Mouse (Mus musculus): ENCODE results near the gene Olfr1079.
"Not testable (repeated sequence)": the region's sequence is repeated elsewhere in the genome, so short reads cannot be mapped to it uniquely, and the experiment has no call there.

Gene Olfr1079

DNA sequence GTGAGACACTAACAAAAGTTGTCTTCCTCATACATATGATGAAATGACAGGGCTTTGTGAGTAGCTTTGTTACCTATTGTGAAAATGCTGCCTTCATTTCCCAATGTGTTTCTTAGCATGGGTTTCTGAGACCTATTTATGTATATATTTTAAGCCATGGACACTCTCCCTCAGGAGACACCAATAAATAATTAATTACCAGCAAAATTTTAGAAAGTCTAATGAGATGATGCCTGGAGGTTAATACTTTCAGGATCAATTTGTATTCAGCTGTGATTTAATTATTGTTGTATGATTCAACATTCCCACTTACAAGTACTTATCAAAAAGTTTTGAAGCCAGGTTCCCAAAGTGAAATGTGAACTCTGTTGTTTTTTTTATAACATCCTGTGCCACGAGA, at the start of gene Olfr1079:
TSS of gene Olfr1079 (minus strand) at position 101 of the 400 bp plus-strand sequence.
- DNase-seq (ENCODE audit: low spot score), result no peak

DNA sequence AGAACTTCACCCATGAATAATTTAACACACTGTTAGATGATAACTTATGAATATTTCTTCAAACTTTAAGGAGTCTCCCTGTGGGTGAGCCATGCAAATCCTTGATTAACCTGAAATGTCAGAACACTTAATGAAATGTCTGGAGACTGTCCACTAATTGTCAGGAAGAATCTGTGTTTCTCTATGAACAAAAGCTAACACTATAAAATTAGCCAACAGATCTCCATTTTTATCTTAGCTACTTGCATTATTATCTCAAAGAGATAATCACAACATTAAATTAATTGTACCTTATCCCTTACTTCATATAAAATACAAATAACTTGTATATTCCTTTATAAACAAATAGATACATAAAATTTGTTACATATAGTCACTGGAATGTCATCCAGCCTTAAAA, 15.9 kb upstream of the Olfr1079 start, which contains the start of gene Olfr1080:
TSS of gene Olfr1080 (minus strand) at position 101 of the 400 bp plus-strand sequence.
- not testable (repeated sequence) for DNase-seq (ENCODE audit: low spot score)

DNA sequence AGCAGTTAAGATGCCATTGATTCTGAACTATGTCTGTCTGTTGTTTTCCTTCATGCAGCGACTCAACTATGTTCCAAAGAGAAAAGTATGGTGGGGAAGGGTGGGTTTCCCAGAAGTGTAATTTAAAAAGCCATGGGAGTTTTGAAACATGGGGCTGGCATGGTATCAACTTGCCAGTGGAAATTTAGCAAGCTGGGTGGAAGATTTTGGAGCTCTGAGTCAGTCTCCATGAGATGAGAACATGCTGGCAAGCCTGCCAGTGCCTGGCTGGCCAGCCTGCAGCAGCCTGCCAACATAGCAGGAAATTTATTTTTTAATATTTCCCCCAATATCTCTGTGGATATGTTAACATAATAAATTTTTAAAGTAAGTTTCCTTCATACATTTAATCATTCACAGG, 11.3 kb downstream of the Olfr1079 start:
- no peak for DNase-seq (ENCODE audit: low spot score)

GRCm38 (mm10) chr2:86508161-86508560, 34.1 kb downstream of the Olfr1079 start, which contains the start of gene Olfr1076:
TSS of gene Olfr1076 (plus strand) at chr2:86508461.
- no peak for DNase-seq (ENCODE audit: low spot score)

DNA sequence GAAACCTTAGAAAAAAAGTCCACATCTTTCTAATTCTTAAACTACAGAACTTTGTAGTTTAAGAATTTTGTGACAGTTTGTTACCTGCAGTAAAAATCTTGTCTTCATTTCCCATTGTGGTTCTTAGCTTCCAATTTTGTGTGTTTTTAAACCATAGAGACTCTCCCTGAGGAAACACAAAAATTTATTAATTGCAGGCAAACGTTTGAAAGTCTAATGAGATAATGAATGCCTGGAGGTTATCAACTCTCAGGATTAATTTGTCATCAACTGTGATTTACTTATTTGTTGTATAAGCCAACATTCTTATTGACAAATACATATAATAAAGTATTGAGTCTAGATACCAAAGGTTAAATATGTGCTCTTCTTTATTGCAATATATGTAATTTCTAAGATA, 55.0 kb downstream of the Olfr1079 start, which contains the start of gene Olfr228:
TSS of gene Olfr228 (minus strand) at position 101 of the 400 bp plus-strand sequence.
- DNase-seq (ENCODE audit: low spot score), result no peak

Data from MN1 (cell line).